Mouse (Mus musculus): Measurements from ENCODE around the gene Slc16a5. TPM values are rescaled to one million over a fixed set of nuclear protein-coding genes. Genes with fewer than 3 reads are reported as not detected.

Slc16a5 gene
- 137 and 218 TPM in 2 replicates for polyA plus RNA-seq (2012; rRNA removed; ENCODE audit: low replicate concordance)

GRCm38 (mm10) chr11:115462243-115462891 lies at the start of gene Slc16a5:
Gene Slc16a5, plus strand, starts transcription at chr11:115462474.

GRCm38 (mm10) chr11:115419531-115420237 lies 42.6 kb upstream of the Slc16a5 start, which contains the start of the genes Atp5h and Kctd2:
Gene Atp5h, minus strand, starts transcription at chr11:115419962.
Gene Kctd2, plus strand, starts transcription at chr11:115420128.

GRCm38 (mm10) chr11:115439906-115440595 lies 22.2 kb upstream of the Slc16a5 start, which contains the start of gene Trim80:
Gene Trim80, plus strand, starts transcription at chr11:115440545.

GRCm38 (mm10) chr11:115475025-115475757 lies 12.9 kb downstream of the Slc16a5 start, which contains the start of gene Armc7:
Gene Armc7, plus strand, starts transcription at chr11:115475667.

GRCm38 (mm10) chr11:115491356-115492083 lies 29.2 kb downstream of the Slc16a5 start, which contains the start of gene Nt5c:
Gene Nt5c, minus strand, starts transcription at chr11:115491862.

GRCm38 (mm10) chr11:115514238-115514663 lies 52.0 kb downstream of the Slc16a5 start, which contains the start of gene Jpt1:
Gene Jpt1, minus strand, starts transcription at chr11:115514387.

Other genes with a start within 250 kb of the Slc16a5 start
- gene Grin2c, start 195.2 kb upstream of the Slc16a5 start, polyA plus RNA-seq (2012; rRNA removed; ENCODE audit: low replicate concordance) = 0.16 and 0.24 TPM in 2 replicates
- 18.3 and 20.0 TPM in 2 replicates for gene Fdxr, start 185.4 kb upstream of the Slc16a5 start, polyA plus RNA-seq (2012; rRNA removed; ENCODE audit: low replicate concordance)
- gene Fads6, start 164.8 kb upstream of the Slc16a5 start, polyA plus RNA-seq (2012; rRNA removed; ENCODE audit: low replicate concordance) = 0.69 and 2.5 TPM in 2 replicates
- gene Otop2, start 155.3 kb upstream of the Slc16a5 start, polyA plus RNA-seq (2012; rRNA removed; ENCODE audit: low replicate concordance) = 0.07 and 1.7 TPM in 2 replicates
- gene Ush1g, start 140.4 kb upstream of the Slc16a5 start, polyA plus RNA-seq (2012; rRNA removed; ENCODE audit: low replicate concordance) = 0.15 and 0.17 TPM in 2 replicates
- 12.8 and 196 TPM in 2 replicates for gene Otop3, start 127.7 kb upstream of the Slc16a5 start, polyA plus RNA-seq (2012; rRNA removed; ENCODE audit: low replicate concordance)
- 19.3 and 54.9 TPM in 2 replicates for gene Hid1, start 94.7 kb upstream of the Slc16a5 start, polyA plus RNA-seq (2012; rRNA removed; ENCODE audit: low replicate concordance)
- gene Cdr2l, start 80.6 kb upstream of the Slc16a5 start, polyA plus RNA-seq (2012; rRNA removed; ENCODE audit: low replicate concordance) = 3.3 and 4.8 TPM in 2 replicates
- gene Mrpl58, start 58.7 kb upstream of the Slc16a5 start, polyA plus RNA-seq (2012; rRNA removed; ENCODE audit: low replicate concordance) = 53.6 and 65.8 TPM in 2 replicates
- 23.6 and 30.4 TPM in 2 replicates for gene Atp5h, start 42.5 kb upstream of the Slc16a5 start, polyA plus RNA-seq (2012; rRNA removed; ENCODE audit: low replicate concordance)
- 16.2 and 31.2 TPM in 2 replicates for gene Kctd2, start 42.3 kb upstream of the Slc16a5 start, polyA plus RNA-seq (2012; rRNA removed; ENCODE audit: low replicate concordance)
- gene Trim80, start 21.9 kb upstream of the Slc16a5 start, polyA plus RNA-seq (2012; rRNA removed; ENCODE audit: low replicate concordance) = 9.0 and 13.0 TPM in 2 replicates
- 17.0 and 21.2 TPM in 2 replicates for gene Armc7, start 13.2 kb downstream of the Slc16a5 start, polyA plus RNA-seq (2012; rRNA removed; ENCODE audit: low replicate concordance)
- 74.7 and 121 TPM in 2 replicates for gene Nt5c, start 29.4 kb downstream of the Slc16a5 start, polyA plus RNA-seq (2012; rRNA removed; ENCODE audit: low replicate concordance)
- gene Jpt1, start 51.9 kb downstream of the Slc16a5 start, polyA plus RNA-seq (2012; rRNA removed; ENCODE audit: low replicate concordance) = 285 and 464 TPM in 2 replicates
- 4.9 and 7.1 TPM in 2 replicates for gene Sumo2, start 73.8 kb downstream of the Slc16a5 start, polyA plus RNA-seq (2012; rRNA removed; ENCODE audit: low replicate concordance)
- 12.0 and 19.6 TPM in 2 replicates for gene Nup85, start 102.0 kb downstream of the Slc16a5 start, polyA plus RNA-seq (2012; rRNA removed; ENCODE audit: low replicate concordance)
- gene Mrps7, start 141.5 kb downstream of the Slc16a5 start, polyA plus RNA-seq (2012; rRNA removed; ENCODE audit: low replicate concordance) = 11.1 and 12.3 TPM in 2 replicates
- gene Gga3, start 141.6 kb downstream of the Slc16a5 start, polyA plus RNA-seq (2012; rRNA removed; ENCODE audit: low replicate concordance) = 15.5 and 28.9 TPM in 2 replicates
- gene Mif4gd, start 150.5 kb downstream of the Slc16a5 start, polyA plus RNA-seq (2012; rRNA removed; ENCODE audit: low replicate concordance) = 58.2 and 91.8 TPM in 2 replicates
- 18.3 and 22.2 TPM in 2 replicates for gene Slc25a19, start 165.8 kb downstream of the Slc16a5 start, polyA plus RNA-seq (2012; rRNA removed; ENCODE audit: low replicate concordance)
- 25.3 and 37.6 TPM in 2 replicates for gene Grb2, start 246.1 kb downstream of the Slc16a5 start, polyA plus RNA-seq (2012; rRNA removed; ENCODE audit: low replicate concordance)

Measured in duodenum, adult 2 months (tissue).